Mouse (Mus musculus): Measurements from ENCODE around the gene Mlycd.
"Not testable (repeated sequence)": the region's sequence is repeated elsewhere in the genome, so short reads cannot be mapped to it uniquely, and the experiment has no call there.

Gene Mlycd

DNA sequence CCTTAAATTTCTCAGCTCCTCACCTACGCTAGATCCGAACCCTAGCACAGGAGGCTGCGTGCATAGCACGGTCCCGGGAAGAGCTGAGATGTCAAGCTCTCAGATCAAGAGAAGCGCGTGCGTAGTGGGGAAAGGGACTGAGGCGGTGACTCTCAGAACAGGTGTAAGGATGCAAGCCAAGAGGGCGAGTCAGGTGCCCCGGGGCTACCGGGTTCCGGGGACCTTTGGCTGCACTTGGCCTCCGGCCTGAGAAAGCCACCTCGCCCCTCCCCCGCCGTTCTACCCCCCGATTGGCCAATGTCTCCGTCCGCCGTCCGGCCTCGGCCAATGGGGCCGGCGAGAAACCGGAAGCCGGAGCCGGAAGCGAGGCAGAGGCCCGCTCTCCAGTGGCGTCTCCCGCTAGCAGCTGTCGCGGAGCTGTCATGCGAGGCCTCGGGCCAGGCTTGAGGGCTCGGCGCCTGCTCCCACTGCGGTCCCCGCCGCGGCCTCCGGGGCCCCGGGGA lies at the start of gene Mlycd:
Mlycd (plus strand) TSS at position 355 of the 503 bp plus-strand sequence.
- peak; percentile 88 for DNase-seq (ENCODE audit: low read depth)

GRCm38 (mm10) chr8:119345029-119345682 lies 49.5 kb upstream of the Mlycd start:
- DNase-seq (ENCODE audit: low read depth): peak; percentile 46

DNA sequence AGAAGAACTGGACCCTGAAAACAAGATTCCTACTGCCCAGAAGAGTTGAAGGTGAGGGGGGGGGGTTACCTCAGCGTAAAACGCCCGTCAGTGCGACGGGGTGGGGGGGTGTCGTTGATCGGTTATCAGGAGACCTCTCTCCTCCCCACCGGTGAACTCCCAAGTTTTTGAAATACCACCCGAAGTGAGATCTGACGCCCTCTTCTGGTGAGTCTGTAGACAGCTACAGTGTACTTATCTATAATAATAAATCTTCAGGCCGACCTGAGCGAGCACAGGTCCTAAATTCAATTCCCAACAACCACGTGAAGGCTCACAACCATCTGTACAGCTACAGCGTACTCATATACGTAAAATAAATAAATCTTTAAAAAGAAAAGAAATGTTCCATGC lies 49.0 kb upstream of the Mlycd start:
- DNase-seq (ENCODE audit: low read depth): peak; percentile 58

DNA sequence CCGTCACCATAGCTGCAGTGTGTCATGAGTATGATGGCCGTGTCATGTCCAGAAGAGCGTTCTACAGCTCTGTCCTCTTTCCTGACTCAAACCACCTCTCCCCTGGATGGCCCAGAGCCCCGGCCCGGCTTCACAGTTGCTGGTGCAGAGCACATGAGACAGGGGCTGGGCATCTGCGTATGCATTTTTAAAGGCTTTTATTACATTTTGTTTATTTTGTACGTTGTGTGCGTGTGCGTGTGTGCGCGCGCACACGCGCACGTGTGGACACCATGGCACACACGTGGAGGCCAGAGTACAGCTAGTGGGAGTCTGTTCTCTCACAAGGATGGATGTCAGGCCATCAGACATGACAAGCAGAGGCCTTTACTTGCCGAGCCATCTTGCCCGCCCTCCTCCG lies 43.0 kb upstream of the Mlycd start:
- no peak for DNase-seq (ENCODE audit: low read depth)

DNA sequence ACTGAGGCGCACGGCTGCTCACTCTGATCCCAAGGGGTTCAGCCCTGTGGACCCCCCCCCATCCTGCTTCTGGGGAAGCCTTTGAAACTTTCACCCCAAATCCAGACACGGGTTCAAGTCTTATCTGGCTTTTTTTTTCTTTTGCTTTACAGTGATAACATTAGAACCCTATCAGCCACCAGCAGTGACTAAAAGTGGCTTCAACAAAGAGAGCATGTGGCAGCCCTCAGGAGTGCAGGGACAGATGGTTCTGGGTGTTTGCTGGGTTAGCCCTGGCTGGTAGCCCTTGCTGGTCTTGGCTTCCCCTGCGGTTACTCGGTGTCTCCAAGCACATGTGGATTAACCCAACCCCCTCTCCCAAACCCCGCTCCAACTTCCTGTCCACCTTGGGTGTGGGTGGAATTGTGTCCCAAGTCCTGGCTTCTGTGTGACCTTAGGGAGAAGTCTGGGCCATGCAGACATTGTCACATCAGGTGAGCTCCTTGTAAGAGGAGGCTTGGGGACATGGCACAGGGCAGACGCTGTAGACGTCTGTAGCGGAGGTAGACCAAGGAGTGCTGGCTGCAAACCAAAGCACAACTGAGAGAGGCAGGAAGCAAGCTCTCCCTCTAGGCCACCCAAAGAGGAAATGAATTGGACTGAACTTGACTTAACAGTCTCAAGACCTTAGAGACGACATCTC lies 41.6 kb upstream of the Mlycd start:
- DNase-seq (ENCODE audit: low read depth): peak; percentile 32

- DNase-seq (ENCODE audit: low read depth): no peak
Observed at GRCm38 (mm10) chr8:119353659-119354023, 41.0 kb upstream of the Mlycd start.

- peak; percentile 73 for DNase-seq (ENCODE audit: low read depth)
Observed at GRCm38 (mm10) chr8:119356631-119357030, 38.0 kb upstream of the Mlycd start.

DNA sequence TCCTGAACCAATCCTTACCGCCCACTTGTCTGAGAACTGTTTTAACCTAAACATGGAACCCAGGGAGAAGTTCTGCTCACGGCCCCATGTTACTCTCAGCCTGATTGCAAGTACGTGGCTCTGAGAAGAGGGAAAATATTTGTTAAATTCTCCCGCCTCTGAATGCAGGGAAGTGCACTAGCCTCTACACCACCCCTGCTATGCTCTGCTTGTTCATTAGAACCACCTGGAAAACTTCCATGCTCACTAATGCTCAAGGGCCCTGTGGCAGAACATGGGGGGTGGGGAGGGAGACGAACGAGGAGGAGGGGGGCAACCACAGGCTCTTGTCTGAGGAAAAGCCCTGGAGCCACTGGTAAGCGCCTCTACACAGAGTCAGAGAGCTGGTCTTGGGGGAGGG lies 36.5 kb upstream of the Mlycd start:
- DNase-seq (ENCODE audit: low read depth): no peak

GRCm38 (mm10) chr8:119358836-119359235 lies 35.8 kb upstream of the Mlycd start:
- peak; percentile 53 for DNase-seq (ENCODE audit: low read depth)

- no peak for DNase-seq (ENCODE audit: low read depth)
Observed at GRCm38 (mm10) chr8:119360686-119361295, 33.9 kb upstream of the Mlycd start.

DNA sequence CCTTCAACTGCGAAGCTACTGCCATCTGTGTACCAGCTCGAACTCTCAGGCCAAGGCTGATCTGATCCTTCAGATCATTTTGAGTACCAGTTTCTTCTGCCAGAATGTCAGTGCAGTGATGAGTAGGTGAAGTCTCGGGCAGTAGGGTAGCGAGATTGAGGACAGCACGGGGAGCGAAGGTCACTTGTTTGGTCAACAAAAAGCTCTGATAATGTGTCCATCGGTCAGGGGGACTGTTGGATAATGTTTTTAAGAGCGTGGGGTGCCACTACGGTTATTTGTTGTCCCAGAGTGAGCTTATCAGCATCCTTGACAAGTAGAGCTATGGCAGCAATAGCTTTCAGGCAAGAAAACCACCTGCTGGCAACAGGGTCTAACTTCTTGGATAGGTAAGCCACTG lies 20.0 kb upstream of the Mlycd start:
- not testable (repeated sequence) for DNase-seq (ENCODE audit: low read depth)

DNA sequence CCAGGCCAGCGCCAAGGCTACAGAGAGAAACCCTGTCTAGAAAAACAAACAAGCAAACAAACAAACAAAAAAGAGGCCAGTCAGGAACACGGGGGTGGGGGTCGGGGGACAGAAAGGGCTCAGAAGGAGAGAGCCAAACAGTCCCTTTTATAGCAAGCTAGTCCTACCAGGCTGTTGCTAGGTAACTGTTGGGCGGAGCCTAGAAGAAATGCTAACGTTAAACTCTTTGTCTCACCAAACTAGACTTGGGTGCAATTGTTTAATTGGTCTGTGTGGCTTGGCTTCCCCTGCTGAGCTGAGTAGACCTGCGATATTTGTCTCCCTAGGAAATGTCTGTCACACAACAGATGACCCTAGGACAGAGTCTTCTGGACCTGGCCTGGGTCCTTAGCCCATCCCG lies 16.2 kb upstream of the Mlycd start:
- no peak for DNase-seq (ENCODE audit: low read depth)

GRCm38 (mm10) chr8:119380619-119381018 lies 14.1 kb upstream of the Mlycd start:
- DNase-seq (ENCODE audit: low read depth): peak; percentile 81

DNA sequence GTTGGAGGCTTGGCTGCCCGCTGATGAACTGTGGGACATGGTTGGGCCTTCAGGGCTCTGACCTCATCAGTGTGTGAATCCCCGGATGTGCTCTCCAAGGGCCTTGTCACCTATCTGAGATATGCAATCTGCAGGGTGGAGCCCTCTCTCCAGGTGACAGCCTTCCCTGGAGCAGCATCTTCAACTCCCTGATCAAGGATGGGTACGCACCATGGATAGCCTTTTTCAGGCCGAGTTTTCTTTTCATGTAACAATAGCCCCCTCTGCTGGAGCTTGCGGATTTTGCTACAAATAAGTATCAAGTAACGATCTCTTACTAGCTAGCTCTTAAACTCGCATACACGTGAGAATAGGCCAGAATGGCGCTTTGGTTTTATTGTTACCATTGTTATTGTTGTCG lies 10.2 kb upstream of the Mlycd start:
- peak; percentile 85 for DNase-seq (ENCODE audit: low read depth)

DNA sequence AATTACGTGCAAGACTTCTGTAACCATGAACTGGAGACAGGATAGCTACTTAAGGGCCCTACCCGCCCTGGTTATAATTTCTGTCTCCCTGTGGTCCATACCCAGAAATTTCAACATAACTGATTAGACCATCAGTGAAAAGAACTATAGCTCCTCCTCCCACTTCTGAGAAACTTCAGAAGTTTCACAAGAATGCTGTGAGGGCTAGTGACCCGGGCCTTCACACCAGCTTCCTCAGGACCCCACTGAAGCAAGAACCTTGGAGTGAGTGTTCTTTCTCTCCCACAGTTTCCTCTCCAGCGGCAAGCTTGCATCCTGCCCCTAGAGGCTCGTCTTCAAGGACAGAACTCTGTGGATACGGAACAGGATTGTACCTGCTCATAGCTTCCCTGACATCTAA lies 8.8 kb upstream of the Mlycd start:
- DNase-seq (ENCODE audit: low read depth): peak; percentile 51

GRCm38 (mm10) chr8:119386988-119387387 lies 7.7 kb upstream of the Mlycd start:
- DNase-seq (ENCODE audit: low read depth): no peak

- no peak for DNase-seq (ENCODE audit: low read depth)
Observed at GRCm38 (mm10) chr8:119394097-119394496, 581 bp upstream of the Mlycd start.

- DNase-seq (ENCODE audit: low read depth): no peak
Observed at GRCm38 (mm10) chr8:119395072-119395950, 633 bp downstream of the Mlycd start.

DNA sequence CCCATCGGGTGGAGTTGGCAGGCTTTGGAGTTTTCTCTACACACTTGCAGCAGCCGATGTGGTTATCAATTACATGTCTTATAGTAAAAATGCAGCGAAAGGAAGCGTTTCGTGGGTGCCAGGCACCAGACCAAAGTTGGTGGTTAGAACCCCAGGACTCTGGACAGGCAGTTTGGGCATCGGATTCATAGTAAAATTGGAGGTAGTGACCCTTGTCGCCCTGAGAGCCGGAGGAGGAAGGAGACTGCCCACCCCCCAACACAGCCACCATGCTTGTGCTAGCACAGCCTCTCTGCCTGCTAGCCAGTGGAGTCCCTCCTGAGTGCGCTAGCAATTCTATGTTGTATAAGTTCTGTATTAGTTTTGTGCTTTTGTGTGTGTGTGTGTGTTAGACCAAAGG lies 3.9 kb downstream of the Mlycd start:
- DNase-seq (ENCODE audit: low read depth): no peak

DNA sequence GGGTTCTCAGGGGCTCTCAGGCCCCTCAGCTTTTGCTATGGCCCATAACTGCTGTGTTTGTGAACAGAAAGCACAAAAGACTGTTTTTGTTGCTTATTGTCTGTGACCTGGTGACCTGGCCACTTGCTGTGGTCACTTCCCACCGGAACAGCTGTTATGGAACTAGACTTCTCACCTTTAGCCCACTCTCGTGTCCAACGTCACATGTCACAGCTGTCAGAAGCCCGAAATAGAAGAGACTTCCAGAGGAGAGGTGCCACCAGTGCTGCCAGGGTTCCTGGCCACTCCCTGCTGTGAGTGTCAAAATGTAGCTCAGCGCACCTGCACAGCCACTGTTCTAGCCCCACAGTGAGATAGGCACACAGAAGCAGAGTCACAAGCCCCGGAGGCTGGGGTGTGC lies 4.6 kb downstream of the Mlycd start:
- DNase-seq (ENCODE audit: low read depth): no peak

GRCm38 (mm10) chr8:119400122-119400671 lies 5.5 kb downstream of the Mlycd start:
- no peak for DNase-seq (ENCODE audit: low read depth)

DNA sequence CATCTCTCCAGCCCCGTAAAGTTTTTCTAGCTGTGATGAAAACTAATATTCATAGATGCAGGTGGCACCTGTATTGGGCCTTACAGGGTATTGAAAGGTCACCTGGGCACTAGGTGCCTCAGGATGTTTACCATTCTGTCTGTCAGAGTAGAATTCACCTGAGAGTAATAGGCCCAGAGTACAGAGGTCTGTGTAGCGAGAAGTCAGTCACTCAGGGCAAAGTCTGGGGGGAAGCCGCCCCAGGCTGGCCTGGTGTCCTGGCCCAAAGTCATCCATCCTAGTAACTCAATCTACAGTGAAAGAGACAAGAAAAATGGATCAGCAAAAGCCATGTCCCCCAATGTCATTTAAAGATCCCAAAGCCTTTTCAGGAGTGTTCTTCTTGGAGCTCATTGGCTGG lies 6.2 kb downstream of the Mlycd start:
- no peak for DNase-seq (ENCODE audit: low read depth)

Data from 416B (cell line).